Mouse (Mus musculus) heart, adult 8-10 months (tissue): ENCODE results near the gene Mef2b. TPM values are rescaled to one million over a fixed set of nuclear protein-coding genes. Genes with fewer than 3 reads are reported as not detected.

Experiments
- microRNA-seq: library from miRNA; unstranded; fragments of <30 nt; microRNA quantifications from one replicate; pipeline ENCODE4 v1.2.0, GENCODE M21; 2022
- total RNA-seq, 4 experiments: library from RNA; stranded (reverse); gene quantifications; 2 replicates each; pipeline ENCODE4 v1.2.4; 2022

Gene Mef2b
- total RNA-seq, 4 experiments from 2014 or later, result 0.25 to 0.78 (median 0.29) TPM; not detected in 1

Small RNA genes within 50 kb of the gene (microRNA-seq; reads per million reads assigned to microRNA genes)
- gene Mir7066, result not detected

Other genes starting within 250 kb of the Mef2b start
- gene Tssk6, start 237.5 kb upstream of the Mef2b start, total RNA-seq, result under 1 TPM in 1 of 4 experiments, not detected in 3; 0.19 TPM
- gene Ndufa13, start 237.2 kb upstream of the Mef2b start, total RNA-seq, result 100 to 1,000 TPM; 373 to 528 (median 455) TPM
- gene Yjefn3, start 237.0 kb upstream of the Mef2b start, total RNA-seq, result 10 to 100 TPM in 3 of 4 experiments, 1 to 10 TPM in 1; 9.5 to 16.7 (median 13.2) TPM
- gene Gatad2a, start 143.3 kb upstream of the Mef2b start, total RNA-seq, result 10 to 100 TPM; 28.0 to 31.2 (median 30.0) TPM
- 10 to 100 TPM; 29.6 to 34.3 (median 31.3) TPM for gene Mau2, start 97.0 kb upstream of the Mef2b start, total RNA-seq
- gene Sugp1, start 96.9 kb upstream of the Mef2b start, total RNA-seq, result 10 to 100 TPM; 17.0 to 21.6 (median 19.1) TPM
- under 1 TPM; 0.44 to 0.90 (median 0.72) TPM for gene Tm6sf2, start 66.8 kb upstream of the Mef2b start, total RNA-seq
- under 1 TPM in 1 of 4 experiments, not detected in 3; 0.06 TPM for gene Hapln4, start 56.3 kb upstream of the Mef2b start, total RNA-seq
- gene Ncan, start 18.8 kb upstream of the Mef2b start, total RNA-seq, result under 1 TPM in 1 of 4 experiments, not detected in 3; 0.13 TPM
- gene Nr2c2ap, start 8.4 kb upstream of the Mef2b start, total RNA-seq, result 1 to 10 TPM; 7.5 to 8.9 (median 8.4) TPM
- gene Rfxank, start 557 bp upstream of the Mef2b start, total RNA-seq, result 10 to 100 TPM; 16.7 to 22.7 (median 18.8) TPM
- gene Borcs8, start 212 bp upstream of the Mef2b start, total RNA-seq, result 10 to 100 TPM; 17.9 to 23.3 (median 23.2) TPM
- 100 to 1,000 TPM in 3 of 4 experiments, 10 to 100 TPM in 1; 93.6 to 114 (median 106) TPM for gene Tmem161a, start 32.6 kb downstream of the Mef2b start, total RNA-seq
- 10 to 100 TPM; 43.7 to 67.9 (median 57.0) TPM for gene Slc25a42, start 72.6 kb downstream of the Mef2b start, total RNA-seq
- gene Sugp2, start 94.5 kb downstream of the Mef2b start, total RNA-seq, result 10 to 100 TPM; 39.4 to 47.4 (median 41.7) TPM
- 1 to 10 TPM; 6.8 to 9.0 (median 7.4) TPM for gene Armc6, start 94.8 kb downstream of the Mef2b start, total RNA-seq
- gene Homer3, start 143.1 kb downstream of the Mef2b start, total RNA-seq, result 1 to 10 TPM; 7.8 to 9.1 (median 8.0) TPM
- gene Ddx49, start 162.8 kb downstream of the Mef2b start, total RNA-seq, result 10 to 100 TPM; 26.0 to 34.5 (median 31.9) TPM
- gene Cope, start 162.8 kb downstream of the Mef2b start, total RNA-seq, result 100 to 1,000 TPM; 148 to 165 (median 161) TPM
- gene Cers1, start 176.1 kb downstream of the Mef2b start, total RNA-seq, result under 1 TPM; 0.14 to 0.53 (median 0.38) TPM
- under 1 TPM in 3 of 4 experiments, not detected in 1; 0.23 to 0.85 (median 0.41) TPM for gene Gdf1, start 190.1 kb downstream of the Mef2b start, total RNA-seq
- 10 to 100 TPM; 46.7 to 48.8 (median 47.5) TPM for gene Upf1, start 213.6 kb downstream of the Mef2b start, total RNA-seq
- gene Comp, start 233.8 kb downstream of the Mef2b start, total RNA-seq, result 1 to 10 TPM; 4.7 to 7.7 (median 6.2) TPM